Comparison of ENCODE assay signal across 17 mouse cellular contexts in the genomic region with DNA sequence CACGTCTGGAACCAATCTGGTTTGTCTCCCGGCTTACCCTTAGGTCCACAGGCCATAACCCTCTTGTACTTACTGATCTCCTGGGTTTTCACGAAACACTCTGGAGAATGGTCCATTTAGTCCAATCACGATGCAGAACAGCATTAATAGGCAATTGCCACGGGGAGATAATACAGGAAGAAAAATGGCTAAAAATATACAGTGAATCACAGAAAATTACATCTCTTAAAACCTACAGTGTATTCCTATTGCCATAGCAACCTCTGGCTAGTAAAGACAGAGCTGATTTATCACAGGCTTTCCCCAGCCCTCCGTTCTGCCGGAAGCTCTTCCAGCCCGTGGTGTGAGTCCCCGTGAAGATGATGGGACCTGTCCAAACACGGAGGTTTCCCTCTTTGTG. TPM values are rescaled to one million over a fixed set of nuclear protein-coding genes. Genes with fewer than 3 reads are reported as not detected.
DNase-seq lines count a peak whose midpoint lies in the region; ATAC-seq and TF ChIP-seq lines count a peak whose summit lies in the region.
"Had no signal": no experiment of that assay in that cellular context is flagged by ENCODE, and none has a peak within 500 bp of the region (broad histone marks: within the 10 kb centered on the region; RNA-seq: fewer than 3 reads in every experiment).

No protein-coding gene starts in this region.

- H3K4me1 ChIP-seq in kidney, postnatal 0 days (replicated peaks; ENCODE audit: insufficient read depth, low read length), result no peaks in the 10 kb centered on the region
- peaks cover 18% of the 10 kb centered on the region for H3K4me1 ChIP-seq in limb, embryonic 13.5 days
- H3K4me1 ChIP-seq: stomach, embryonic 15.5 days had no signal

- no peak overlapping the region for H3K27ac ChIP-seq in kidney, postnatal 0 days
- H3K27ac ChIP-seq in limb, embryonic 13.5 days, result no peak overlapping the region
- H3K27ac ChIP-seq: stomach, embryonic 15.5 days had no signal

- 47% methylated on average over 10 of the region's 10 CpGs for WGBS in kidney, postnatal 0 days
- WGBS in limb, embryonic 13.5 days, result 7% methylated on average over 10 of the region's 10 CpGs

- no peak for ATAC-seq in kidney, postnatal 0 days (replicated peaks; ENCODE audit: low FRiP score, low read depth)
- ATAC-seq in limb, embryonic 13.5 days (ENCODE audit: low FRiP score, low read depth), result no peak

- H3K9me3 ChIP-seq in kidney, postnatal 0 days (replicated peaks; ENCODE audit: low read length), result no peaks in the 10 kb centered on the region
- no peaks in the 10 kb centered on the region for H3K9me3 ChIP-seq in limb, embryonic 13.5 days
- H3K9me3 ChIP-seq: megakaryocyte, embryonic 14.5 days; stomach, embryonic 15.5 days had no signal

- H3K4me2 ChIP-seq in kidney, postnatal 0 days (ENCODE audit: low read length), result no peak overlapping the region
- H3K4me2 ChIP-seq in limb, embryonic 13.5 days (replicated peaks), result peak overlapping the region; percentile 4

- peak; percentile 35 for DNase-seq in embryo, embryonic 10.5 days (ENCODE audit: low spot score)
- no peak for DNase-seq in embryo, embryonic 10 days (ENCODE audit: low spot score)
- DNase-seq in kidney, postnatal 0 days (ENCODE audit: low spot score), result peak; percentile 11
- no peak for DNase-seq in kidney, postnatal 4 days
- DNase-seq in brain, embryonic 14.5 days (ENCODE audit: low read depth), result peak; percentile 56
- no peak for DNase-seq in liver
- no peak for DNase-seq in urinary bladder, postnatal 36 days (ENCODE audit: low spot score in 2 of 2)
- DNase-seq: cerebellum, adult 2 months; kidney, adult 9 months; layer of hippocampus, adult 9-11 months; left cerebral cortex, postnatal 4 days; lung, adult 18-20 months; thymus, postnatal 25 days had no signal

- H3K9ac ChIP-seq in kidney, postnatal 0 days (ENCODE audit: low read depth, low read length), result no peak overlapping the region
- no peak overlapping the region for H3K9ac ChIP-seq in limb, embryonic 13.5 days
- H3K9ac ChIP-seq: stomach, embryonic 15.5 days had no signal

- no peak for TF ChIP-seq CTCF in kidney, postnatal 0 days (IDR thresholded peaks at IDR 0.05; ENCODE audit: low read depth)
- TF ChIP-seq CTCF in brain, embryonic 14.5 days (IDR thresholded peaks at IDR 0.05; ENCODE audit: borderline replicate concordance, extremely low read depth, insufficient read depth, insufficient read length), result no peak

- H3K36me3 ChIP-seq in kidney, postnatal 0 days (ENCODE audit: insufficient read depth, low read length), result no peaks in the 10 kb centered on the region
- H3K36me3 ChIP-seq in limb, embryonic 13.5 days, result no peaks in the 10 kb centered on the region
- H3K36me3 ChIP-seq: stomach, embryonic 15.5 days had no signal

- H3K27me3 ChIP-seq in kidney, postnatal 0 days (ENCODE audit: insufficient read depth, low read length), result no peaks in the 10 kb centered on the region
- no peaks in the 10 kb centered on the region; the same call in 1 of the 2 replicates for H3K27me3 ChIP-seq in limb, embryonic 13.5 days
- H3K27me3 ChIP-seq: CH12.LX; megakaryocyte, embryonic 14.5 days; stomach, embryonic 15.5 days had no signal

- TF ChIP-seq POLR2A in brain, embryonic 14.5 days (IDR thresholded peaks at IDR 0.05; ENCODE audit: borderline replicate concordance, extremely low read depth, insufficient read depth, insufficient read length, poor library complexity, severe bottlenecking), result no peak

- H3K4me3 ChIP-seq in kidney, postnatal 0 days (replicated peaks; ENCODE audit: low read depth, low read length), result no peak overlapping the region
- no peak overlapping the region for H3K4me3 ChIP-seq in limb, embryonic 13.5 days
- H3K4me3 ChIP-seq: megakaryocyte, embryonic 14.5 days; stomach, embryonic 15.5 days had no signal

RNA-seq across cellular contexts. Expression of gene Max, which starts 42.9 kb away (rescaled TPM):
- polyA plus RNA-seq in kidney, postnatal 0 days (2015; fragmentation: Nextera tagmentation; extraction: Ambion mirVana), result 15.2 and 15.9 TPM in 2 replicates
- polyA plus RNA-seq in brain, embryonic 14.5 days (2012; rRNA removed), result 52.8 and 68.7 TPM in 2 replicates
- 13.7 and 15.2 TPM in 2 replicates for polyA plus RNA-seq in limb, embryonic 13.5 days (2015; fragmentation: Nextera tagmentation; extraction: Ambion mirVana)

Comparison
In these comparisons a context has a peak if more than half of its experiments do, and no peak if none do; other contexts are left out.
1. DNase-seq: peak in embryo, embryonic 10.5 days (single experiment), kidney, postnatal 0 days (single experiment) and brain, embryonic 14.5 days (single experiment); none in embryo, embryonic 10 days (single experiment), kidney, postnatal 4 days (0 of 2), liver (single experiment) and urinary bladder, postnatal 36 days (0 of 2).